Mouse (Mus musculus): ENCODE measurements at regions not wholly inside any gene's neighbourhood (a gene's known extent, or its start where the extent isn't known, plus 50 kb on each side); places are given as distances from the start of the nearest gene placed in this dataset.
"Not testable (repeated sequence)": the region's sequence is repeated elsewhere in the genome, so short reads cannot be mapped to it uniquely, and the experiment has no call there.

DNA sequence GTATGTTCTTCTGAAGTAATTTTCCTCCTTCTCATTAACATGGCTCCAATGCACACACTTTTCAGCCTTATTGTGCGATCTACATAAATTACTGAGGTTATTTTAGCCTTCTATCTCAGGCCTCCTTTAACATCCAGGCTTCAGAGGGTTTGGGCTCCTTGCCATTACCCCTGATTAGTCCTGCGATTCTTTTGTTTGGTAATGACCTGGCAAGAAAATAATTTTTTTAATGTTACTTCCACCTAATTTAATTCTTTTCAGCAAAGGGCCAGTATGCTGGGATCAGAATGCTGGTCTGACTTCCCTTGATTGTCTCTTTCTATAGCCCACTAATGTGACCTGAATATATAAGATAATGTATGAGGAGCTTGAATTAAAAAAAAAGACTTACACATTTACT lies 739.4 kb downstream of the Tbl1xr1 start:
- in situ Hi-C loops (cut with MboI, MseI), result no loop called here

DNA sequence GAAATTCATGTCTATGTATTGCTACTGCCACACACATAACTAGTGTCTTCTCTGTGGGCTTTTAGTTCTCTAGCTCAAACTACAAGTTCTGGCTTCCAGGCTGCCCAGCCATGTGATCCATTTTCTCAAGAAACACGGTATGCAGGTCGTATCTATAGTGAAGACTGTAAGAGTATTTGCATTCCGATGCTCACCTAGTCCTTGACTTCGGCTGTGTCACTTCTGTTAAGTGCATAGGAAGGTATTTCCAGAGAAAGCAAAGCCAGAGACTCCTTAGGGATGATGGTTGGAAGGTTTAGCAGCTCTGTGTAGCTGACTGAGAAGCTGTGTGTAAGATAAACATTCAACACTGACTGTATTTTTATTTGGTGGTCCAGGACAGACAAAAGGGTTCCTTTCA lies 750.0 kb downstream of the Tbl1xr1 start:
- in situ Hi-C loops (cut with MboI, MseI), result loop anchor here in 1 of 2 experiments (10.0 kb wide), 1 partner anchor 322 kb away; no protein-coding TSS in a partner anchor

- in situ Hi-C loops (cut with MboI, MseI), result no loop called here
Observed at GRCm38 (mm10) chr3:22838986-22839385, 762.5 kb downstream of the Tbl1xr1 start.

- in situ Hi-C loops (cut with MboI, MseI), result no loop called here
Observed at GRCm38 (mm10) chr3:22850474-22850873, 774.0 kb downstream of the Tbl1xr1 start.

DNA sequence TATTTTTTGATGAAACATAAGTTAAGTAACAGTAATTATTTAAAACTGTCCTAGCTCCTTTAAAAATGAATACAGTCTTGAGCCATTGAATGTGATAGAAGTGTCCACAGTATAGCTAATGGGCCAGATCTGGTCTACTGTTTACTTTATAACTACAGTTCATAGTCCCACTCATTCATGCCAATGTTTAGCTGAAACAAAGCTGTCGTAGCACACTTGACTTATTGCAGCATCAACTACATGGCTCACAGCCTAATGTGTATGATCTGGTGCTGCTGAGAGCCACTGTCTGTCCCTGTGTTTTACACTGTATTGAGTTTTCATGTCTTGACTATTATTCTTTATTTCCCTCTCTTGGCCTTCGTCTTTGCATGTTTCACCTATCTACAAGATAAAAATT lies 787.1 kb downstream of the Tbl1xr1 start:
- in situ Hi-C loops (cut with MboI, MseI), result no loop called here

GRCm38 (mm10) chr3:22877883-22878282 lies 801.4 kb downstream of the Tbl1xr1 start:
- in situ Hi-C loops (cut with MboI, MseI), result no loop called here

DNA sequence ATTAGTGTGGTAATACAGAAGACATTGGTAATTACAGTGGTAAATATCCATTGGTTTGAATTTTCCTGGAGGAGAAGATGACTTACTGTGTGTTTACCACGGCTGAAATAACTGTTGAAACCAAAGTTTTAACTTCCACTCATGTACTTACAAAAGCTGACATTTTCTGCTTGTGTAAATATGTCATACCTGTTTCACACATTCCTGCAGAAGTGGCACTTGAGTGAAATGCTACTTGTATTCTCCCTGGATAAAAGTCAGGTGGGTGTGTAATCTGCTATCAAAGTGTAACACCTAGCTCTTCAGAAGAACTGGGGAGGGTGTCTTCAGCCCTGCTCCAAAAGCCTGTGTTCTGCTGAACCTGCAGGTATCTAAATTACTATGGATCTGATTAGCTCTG lies 816.3 kb downstream of the Tbl1xr1 start:
- in situ Hi-C loops (cut with MboI, MseI), result no loop called here

GRCm38 (mm10) chr3:22897651-22898050 lies 821.2 kb downstream of the Tbl1xr1 start:
- in situ Hi-C loops (cut with MboI, MseI), result no loop called here

GRCm38 (mm10) chr3:22900966-22901365 lies 824.5 kb downstream of the Tbl1xr1 start:
- in situ Hi-C loops (cut with MboI, MseI), result no loop called here

DNA sequence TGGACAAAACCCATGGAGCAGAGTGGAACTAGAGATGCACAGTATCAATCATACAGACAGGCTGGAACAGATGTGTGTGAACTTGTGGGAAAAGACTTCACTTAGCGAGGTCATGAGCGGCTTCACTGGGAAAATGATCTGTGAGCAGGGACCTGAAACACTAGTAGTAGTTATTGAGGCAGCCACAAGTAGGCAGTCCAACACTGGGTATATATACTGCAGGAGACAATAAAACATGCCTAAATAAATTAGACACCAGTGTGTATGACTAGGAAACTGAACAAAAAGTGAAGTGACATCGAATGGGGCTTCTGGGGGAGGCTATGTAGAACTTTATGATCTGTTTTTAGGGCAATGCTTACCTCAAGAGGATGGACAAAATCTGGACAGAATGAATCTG lies 852.5 kb downstream of the Tbl1xr1 start:
- in situ Hi-C loops (cut with MboI, MseI), result no loop called here

DNA sequence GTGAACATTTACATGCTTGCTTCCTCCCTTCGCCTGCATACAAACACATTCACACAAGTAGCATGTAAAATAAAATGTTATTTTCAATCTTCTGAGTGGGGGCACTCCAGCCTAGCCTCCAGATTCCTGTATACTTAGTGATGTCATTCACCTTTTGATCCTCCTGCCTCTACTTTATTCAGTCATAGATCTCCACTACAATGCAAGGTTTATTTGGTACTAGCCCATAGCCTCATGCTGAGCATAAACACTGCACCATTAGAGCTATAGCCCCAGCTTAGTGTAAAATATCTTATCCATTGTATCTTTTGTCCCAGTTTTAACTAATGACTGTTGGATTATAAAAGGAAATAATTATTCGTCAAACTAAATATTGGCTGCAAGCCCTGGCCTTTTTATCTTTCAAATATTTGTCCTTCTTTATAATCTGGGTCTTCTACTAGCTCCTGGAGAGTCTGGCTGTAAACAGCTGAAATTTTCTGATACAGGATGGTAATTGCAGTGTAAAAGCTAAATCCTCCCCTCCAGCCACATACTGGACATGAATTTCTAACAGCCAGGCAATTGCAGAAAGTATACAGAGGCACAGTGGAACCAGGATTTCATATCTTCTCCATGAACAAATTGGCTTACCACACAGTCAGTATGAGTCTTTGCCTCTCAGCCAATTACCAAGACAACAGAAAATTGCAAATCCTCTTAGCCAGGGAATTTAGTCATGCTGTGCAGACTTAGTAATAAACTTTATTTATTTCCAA lies 853.5 kb downstream of the Tbl1xr1 start:
- in situ Hi-C loops (cut with MboI, MseI), result no loop called here

DNA sequence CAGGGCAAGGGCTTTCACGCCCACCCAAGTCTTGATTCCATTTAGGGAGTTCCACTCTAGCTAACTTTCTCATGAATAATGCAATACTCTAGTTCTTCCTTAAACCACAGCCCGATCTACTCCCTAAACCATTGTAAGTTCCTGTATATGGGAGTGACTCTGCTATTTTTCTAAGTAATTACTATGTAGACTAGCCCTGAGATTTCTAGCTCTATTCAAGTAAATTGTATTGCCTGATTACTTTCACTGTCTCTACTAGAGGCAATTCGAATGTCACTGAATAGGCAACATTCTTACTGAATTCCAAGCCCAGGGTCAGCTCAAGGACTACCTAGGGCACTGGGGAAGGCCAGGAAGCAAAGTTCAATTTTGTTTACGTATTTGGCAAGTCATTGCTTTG lies 869.2 kb downstream of the Tbl1xr1 start:
- in situ Hi-C loops (cut with MboI, MseI), result not testable (repeated sequence)

DNA sequence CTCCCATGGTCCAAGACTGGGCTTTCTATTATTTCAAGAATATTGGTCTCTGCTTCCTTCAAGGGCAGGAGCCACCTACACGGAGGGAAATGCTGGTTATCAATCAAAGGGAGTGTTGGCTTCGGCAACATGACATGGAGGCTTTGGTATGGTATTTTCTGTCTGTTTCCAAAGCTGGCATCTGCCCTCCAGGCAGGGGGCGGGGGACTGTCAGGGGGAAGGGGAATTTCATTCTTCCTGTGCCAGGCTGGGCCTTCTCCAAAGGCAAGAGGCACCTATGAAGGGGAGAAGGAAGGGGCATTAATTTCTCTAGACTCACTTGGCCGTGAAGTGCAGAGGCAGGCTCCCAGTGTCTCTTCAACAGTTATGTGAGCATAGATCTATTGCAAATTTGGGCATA lies 870.7 kb downstream of the Tbl1xr1 start:
- in situ Hi-C loops (cut with MboI, MseI), result no loop called here

DNA sequence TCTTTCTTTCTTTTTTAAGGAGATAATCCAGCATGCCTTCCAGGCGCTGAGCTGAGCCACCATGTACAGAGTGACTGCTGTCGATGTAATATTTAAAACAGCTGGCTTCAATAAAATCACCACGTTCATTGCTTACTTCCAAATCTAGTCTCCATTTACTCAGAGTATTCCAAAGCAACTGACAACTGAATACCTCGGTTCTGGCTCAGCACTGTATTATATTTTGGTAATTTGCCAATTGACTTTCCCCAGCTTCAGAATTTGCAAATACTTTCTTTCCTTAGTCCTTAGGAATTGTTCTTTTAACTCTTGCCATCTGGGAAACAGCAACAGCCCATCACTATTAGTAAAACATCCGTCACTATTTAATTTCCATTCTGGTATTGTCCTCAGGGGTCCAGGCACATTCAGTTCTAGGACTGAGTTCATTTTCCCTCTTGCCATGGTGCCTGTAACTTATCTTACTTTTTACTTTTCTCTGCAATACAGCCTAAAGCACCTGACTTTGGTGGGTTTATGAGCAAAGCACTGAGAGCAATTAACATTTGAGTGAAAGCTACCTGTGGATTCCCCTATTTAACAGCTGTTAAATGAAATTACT lies 871.8 kb downstream of the Tbl1xr1 start:
- in situ Hi-C loops (cut with MboI, MseI), result no loop called here

DNA sequence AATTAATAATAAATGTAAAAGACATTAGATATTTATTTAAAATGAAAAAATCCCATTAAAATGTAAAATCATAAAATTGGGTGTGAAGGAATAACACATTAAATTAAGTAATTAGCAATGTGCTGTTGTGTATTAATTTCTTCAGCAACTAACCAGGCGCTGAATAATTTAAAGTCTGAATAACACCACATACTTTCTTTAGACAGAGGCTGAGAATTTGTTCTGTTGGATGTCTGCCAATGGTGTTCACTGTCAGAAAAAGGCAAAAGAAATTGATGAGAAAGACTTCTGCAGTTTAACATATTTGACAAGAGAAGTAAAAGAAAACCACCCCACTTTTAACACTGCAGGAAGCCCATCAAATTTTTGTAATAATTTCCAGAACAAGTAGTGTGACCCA lies 881.0 kb downstream of the Tbl1xr1 start:
- in situ Hi-C loops (cut with MboI, MseI), result no loop called here

DNA sequence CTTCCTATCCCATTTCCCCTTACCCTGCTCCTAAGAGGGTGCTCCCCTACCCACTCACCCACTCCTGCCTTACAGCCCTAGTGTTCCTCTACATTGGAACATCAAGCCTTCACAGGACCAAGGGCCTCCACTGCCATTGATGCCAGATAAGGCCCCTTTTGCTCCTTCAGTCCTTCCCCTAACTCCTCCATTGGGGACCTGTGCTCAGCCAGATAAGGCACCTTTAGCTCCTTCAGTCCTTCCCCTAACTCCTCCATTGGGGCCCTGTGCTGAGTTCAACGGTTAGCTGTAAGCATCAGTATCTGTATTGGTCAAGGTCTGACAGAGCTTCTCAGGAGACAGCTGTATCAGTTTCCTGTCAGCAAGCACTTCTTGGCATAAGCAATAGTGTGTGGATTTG lies 896.2 kb downstream of the Tbl1xr1 start:
- in situ Hi-C loops (cut with MboI, MseI), result no loop called here

DNA sequence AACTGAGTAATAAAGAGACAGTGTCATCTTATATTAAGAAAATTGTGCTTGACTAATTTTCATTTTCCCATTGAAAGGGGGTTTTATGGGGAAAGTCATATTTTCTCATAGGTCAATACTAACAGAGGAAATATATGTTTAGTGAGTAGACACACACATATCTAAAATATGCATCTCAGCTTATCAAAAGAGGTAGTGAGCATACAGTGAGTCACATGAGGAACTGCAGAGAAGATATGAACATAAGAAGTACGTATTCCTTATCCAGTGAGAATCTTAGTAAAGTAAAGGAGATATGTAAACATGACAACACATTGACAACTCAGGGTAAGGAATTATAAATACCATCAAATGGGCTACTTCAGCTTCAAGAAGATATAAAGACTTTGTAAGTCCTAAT lies 900.3 kb downstream of the Tbl1xr1 start:
- in situ Hi-C loops (cut with MboI, MseI), result no loop called here

DNA sequence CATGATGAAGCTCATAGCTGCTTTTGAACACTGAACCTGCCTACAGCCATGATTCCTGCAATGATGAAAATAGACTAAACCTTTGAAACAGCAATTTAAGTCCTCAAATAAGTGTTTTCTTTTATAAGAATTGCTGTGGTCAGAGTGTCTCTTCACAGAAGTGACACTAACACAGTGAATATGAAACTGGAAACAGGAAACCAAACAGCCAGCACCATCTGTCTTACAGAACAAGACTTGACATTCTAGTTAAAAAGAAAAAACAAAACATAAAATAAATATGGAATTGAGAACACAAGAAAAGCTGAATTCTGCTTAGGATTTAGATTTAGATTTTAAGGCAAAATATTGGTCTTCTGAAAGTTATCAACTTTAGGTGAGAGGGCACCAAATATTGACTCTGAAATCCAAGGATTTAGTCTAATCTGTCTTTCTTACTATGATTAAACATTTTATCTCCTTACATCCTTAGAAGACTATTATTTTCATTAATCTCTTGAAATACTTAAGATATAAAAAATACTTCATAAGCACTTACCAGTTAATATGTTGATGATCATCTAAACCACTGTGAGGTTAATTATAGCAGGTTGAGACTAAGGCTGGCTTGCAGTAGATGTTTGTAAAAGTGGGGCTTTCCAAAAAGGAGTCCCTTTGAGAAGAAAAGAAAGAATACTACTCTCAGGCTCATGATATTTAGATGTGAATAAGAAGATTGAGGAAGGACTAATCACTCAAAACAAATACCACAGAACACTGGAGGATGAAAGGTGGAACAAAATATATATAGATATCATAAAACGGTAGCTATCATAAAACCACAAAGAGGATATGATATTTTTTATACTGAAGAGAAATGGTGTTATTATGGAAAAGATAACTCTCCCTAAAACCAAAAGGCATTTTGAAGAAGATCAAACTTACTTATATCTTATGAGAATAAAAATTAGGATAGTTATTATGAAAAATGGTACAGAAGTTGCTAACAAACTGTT lies 903.7 kb downstream of the Tbl1xr1 start:
- in situ Hi-C loops (cut with MboI, MseI), result no loop called here

- in situ Hi-C loops (cut with MboI, MseI), result no loop called here
Observed at GRCm38 (mm10) chr3:22982430-22982829, 906.0 kb downstream of the Tbl1xr1 start.

DNA sequence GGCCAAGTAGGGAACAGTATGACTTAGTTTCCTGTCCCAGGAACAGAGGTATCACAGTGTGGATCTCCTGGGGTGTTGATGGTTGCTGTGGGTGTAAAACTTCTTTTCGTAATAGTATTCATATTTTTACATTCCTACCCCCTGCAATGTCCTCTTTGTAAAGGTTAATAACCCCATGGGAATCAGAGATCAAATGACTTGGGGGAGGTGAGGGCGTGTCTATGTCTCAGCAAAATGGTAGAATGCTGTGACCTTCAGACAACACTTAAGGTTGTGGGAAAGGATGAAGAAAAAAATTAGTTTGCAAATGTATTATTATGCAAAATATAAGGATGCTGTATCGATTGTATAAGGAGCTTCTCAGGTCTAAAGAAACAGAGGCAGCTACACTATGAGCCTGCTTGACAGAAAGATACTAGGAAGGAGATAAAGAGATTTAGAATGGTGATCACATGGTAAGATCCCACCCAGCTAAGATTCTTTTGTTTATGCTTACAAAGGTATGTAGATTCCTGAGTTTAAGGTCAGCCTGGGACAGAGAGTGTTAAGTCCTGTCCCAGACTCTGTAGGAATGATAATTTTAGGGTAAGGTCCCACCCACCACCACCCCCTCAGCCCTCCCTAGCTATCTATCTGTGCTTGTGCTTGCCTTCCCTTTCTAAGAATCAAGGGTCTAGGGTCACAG lies 913.8 kb downstream of the Tbl1xr1 start:
- in situ Hi-C loops (cut with MboI, MseI), result no loop called here

DNA sequence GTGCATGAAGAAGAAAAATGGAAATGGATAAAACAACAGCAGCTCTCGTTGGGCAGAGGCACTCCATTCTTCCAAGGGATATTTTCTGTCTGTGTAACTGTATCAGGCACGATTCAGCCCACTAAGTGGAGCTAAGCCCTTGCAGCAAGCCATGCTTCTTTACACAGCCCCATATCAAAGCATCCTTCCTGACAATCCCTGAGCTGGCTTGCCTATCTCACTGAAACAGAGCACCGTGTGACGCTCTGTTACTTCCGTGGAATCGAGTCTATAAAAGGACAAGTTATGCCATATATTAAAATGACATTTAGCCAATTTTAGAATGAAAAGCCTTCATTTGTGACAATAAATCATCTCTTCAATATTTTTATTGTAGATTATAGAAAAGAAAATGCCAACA lies 918.8 kb downstream of the Tbl1xr1 start:
- in situ Hi-C loops (cut with MboI, MseI), result no loop called here

- in situ Hi-C loops (cut with MboI, MseI), result no loop called here
Observed at GRCm38 (mm10) chr3:22995833-22996232, 919.4 kb downstream of the Tbl1xr1 start.

Measured in T-helper 17 cell (primary cell).